Mouse (Mus musculus): ENCODE measurements at regions not wholly inside any gene's neighbourhood (a gene's known extent, or its start where the extent isn't known, plus 50 kb on each side); places are given as distances from the start of the nearest gene placed in this dataset.

- no peak for DNase-seq (ENCODE audit: low spot score)
- 73% methylated on average over 4 of the region's 4 CpGs for WGBS
Measured at GRCm38 (mm10) chr14:105752509-105753375, 143.9 kb downstream of the Spry2 start.

DNA sequence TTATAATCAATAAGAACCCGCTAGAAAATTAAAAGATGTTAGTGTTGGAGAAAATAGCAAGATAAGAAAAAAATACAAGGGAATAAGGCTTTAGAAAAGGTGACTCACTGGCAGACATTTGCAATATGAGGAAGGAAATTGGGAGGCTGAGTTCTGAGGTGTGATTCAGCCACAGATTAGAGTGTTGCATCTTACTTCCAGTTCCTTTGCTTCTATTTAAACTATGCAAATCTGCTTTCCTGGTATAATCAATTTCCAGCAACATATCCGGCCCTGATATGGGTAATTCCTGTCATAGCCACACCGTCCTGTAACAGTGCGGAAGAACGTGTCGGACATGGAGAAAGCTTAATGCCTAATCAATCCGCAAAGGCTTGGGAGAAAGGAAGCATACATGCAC is 144.9 kb downstream of the Spry2 start:
- no peak for TF ChIP-seq CTCF (IDR thresholded peaks at IDR 0.05; ENCODE audit: low read depth)
- Histone ChIP-seq H3K9me3 (replicated peaks; ENCODE audit: low read length) (no peaks in the 10 kb centered on the region), H3K4me1 (replicated peaks; ENCODE audit: insufficient read depth, low read length) (no peaks in the 10 kb centered on the region), H3K27ac (no peak overlapping the region), H3K4me3 (replicated peaks; ENCODE audit: low read depth, low read length) (no peak overlapping the region), H3K27me3 (ENCODE audit: insufficient read depth, low read length) (no peaks in the 10 kb centered on the region), H3K4me2 (ENCODE audit: low read length) (no peak overlapping the region), H3K36me3 (ENCODE audit: insufficient read depth, low read length) (no peaks in the 10 kb centered on the region), H3K9ac (ENCODE audit: low read depth, low read length) (no peak overlapping the region)
- ATAC-seq (replicated peaks; ENCODE audit: low FRiP score, low read depth) (no peak), DNase-seq (ENCODE audit: low spot score) (no peak)
- 88% methylated on average over 7 of the region's 7 CpGs for WGBS

More at GRCm38 (mm10) chr14:105752509-105753375, 143.9 kb downstream of the Spry2 start:
- no peak for ATAC-seq (replicated peaks; ENCODE audit: low FRiP score, low read depth)
- H3K9me3 ChIP-seq (replicated peaks; ENCODE audit: low read length) = no peaks in the 10 kb centered on the region
- H3K27ac ChIP-seq = no peak overlapping the region
- H3K4me1 ChIP-seq (replicated peaks; ENCODE audit: insufficient read depth, low read length) = no peaks in the 10 kb centered on the region
- no peaks in the 10 kb centered on the region for H3K27me3 ChIP-seq (ENCODE audit: insufficient read depth, low read length)
- no peak for TF ChIP-seq CTCF (IDR thresholded peaks at IDR 0.05; ENCODE audit: low read depth)
- no peak overlapping the region for H3K4me2 ChIP-seq (ENCODE audit: low read length)
- no peaks in the 10 kb centered on the region for H3K36me3 ChIP-seq (ENCODE audit: insufficient read depth, low read length)
- no peak overlapping the region for H3K4me3 ChIP-seq (replicated peaks; ENCODE audit: low read depth, low read length)
- no peak overlapping the region for H3K9ac ChIP-seq (ENCODE audit: low read depth, low read length)

GRCm38 (mm10) chr14:105744578-105744977 is 152.0 kb downstream of the Spry2 start:
- Histone ChIP-seq H3K4me1 (replicated peaks; ENCODE audit: insufficient read depth, low read length) (no peaks in the 10 kb centered on the region), H3K4me3 (replicated peaks; ENCODE audit: low read depth, low read length) (no peak overlapping the region), H3K27me3 (ENCODE audit: insufficient read depth, low read length) (no peaks in the 10 kb centered on the region), H3K36me3 (ENCODE audit: insufficient read depth, low read length) (no peaks in the 10 kb centered on the region), H3K4me2 (ENCODE audit: low read length) (peak overlapping the region; percentile 13), H3K9me3 (replicated peaks; ENCODE audit: low read length) (no peaks in the 10 kb centered on the region), H3K9ac (ENCODE audit: low read depth, low read length) (no peak overlapping the region), H3K27ac (no peak overlapping the region)
- no peak for DNase-seq (ENCODE audit: low spot score)
- WGBS = 64% methylated on average over 2 of the region's 2 CpGs
- ATAC-seq (replicated peaks; ENCODE audit: low FRiP score, low read depth) = no peak
- TF ChIP-seq CTCF (IDR thresholded peaks at IDR 0.05; ENCODE audit: low read depth) = no peak

GRCm38 (mm10) chr14:105744125-105744524 is 152.5 kb downstream of the Spry2 start:
- no peak for TF ChIP-seq CTCF (IDR thresholded peaks at IDR 0.05; ENCODE audit: low read depth)
- 44% methylated on average over 3 of the region's 3 CpGs for WGBS

DNA sequence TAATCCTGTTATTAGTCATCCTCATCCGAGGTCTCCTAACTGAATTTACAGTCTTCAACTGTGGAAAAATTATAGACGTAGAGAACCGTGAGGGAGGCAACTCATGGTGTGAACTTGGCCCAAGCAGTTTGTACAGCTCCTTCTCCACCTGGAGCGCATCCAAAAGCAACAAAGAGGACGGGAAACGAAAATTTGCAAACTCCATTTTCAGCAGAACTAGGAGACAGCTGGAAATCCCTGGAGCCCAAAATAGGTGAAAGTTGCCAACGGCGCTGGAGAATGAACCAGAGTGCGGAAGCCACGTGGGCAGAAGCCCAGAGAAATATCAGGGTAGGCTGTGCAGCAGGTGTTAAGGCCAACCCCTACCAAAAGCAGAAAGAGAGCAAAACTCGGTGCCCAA is 155.7 kb downstream of the Spry2 start:
- Histone ChIP-seq H3K4me3 (replicated peaks; ENCODE audit: low read depth, low read length) (no peak overlapping the region), H3K4me1 (replicated peaks; ENCODE audit: insufficient read depth, low read length) (no peaks in the 10 kb centered on the region), H3K27ac (no peak overlapping the region), H3K4me2 (ENCODE audit: low read length) (peak overlapping the region; percentile 9; the same call in 1 of the 2 replicates), H3K27me3 (ENCODE audit: insufficient read depth, low read length) (no peaks in the 10 kb centered on the region), H3K36me3 (ENCODE audit: insufficient read depth, low read length) (no peaks in the 10 kb centered on the region), H3K9me3 (replicated peaks; ENCODE audit: low read length) (no peaks in the 10 kb centered on the region), H3K9ac (ENCODE audit: low read depth, low read length) (no peak overlapping the region)
- DNase-seq (ENCODE audit: low spot score) (peak; percentile 78), ATAC-seq (replicated peaks; ENCODE audit: low FRiP score, low read depth) (no peak)
- no peak for TF ChIP-seq CTCF (IDR thresholded peaks at IDR 0.05; ENCODE audit: low read depth)
- WGBS = 49% methylated on average over 11 of the region's 11 CpGs

More at GRCm38 (mm10) chr14:105744125-105744524, 152.5 kb downstream of the Spry2 start:
- no peak overlapping the region for H3K27ac ChIP-seq
- H3K27me3 ChIP-seq (ENCODE audit: insufficient read depth, low read length) = no peaks in the 10 kb centered on the region
- H3K4me3 ChIP-seq (replicated peaks; ENCODE audit: low read depth, low read length) = no peak overlapping the region
- H3K4me2 ChIP-seq (ENCODE audit: low read length) = peak overlapping the region; percentile 13
- DNase-seq (ENCODE audit: low spot score) = peak; percentile 83
- H3K36me3 ChIP-seq (ENCODE audit: insufficient read depth, low read length) = no peaks in the 10 kb centered on the region
- H3K9ac ChIP-seq (ENCODE audit: low read depth, low read length) = no peak overlapping the region
- no peaks in the 10 kb centered on the region for H3K4me1 ChIP-seq (replicated peaks; ENCODE audit: insufficient read depth, low read length)
- no peak for ATAC-seq (replicated peaks; ENCODE audit: low FRiP score, low read depth)
- no peaks in the 10 kb centered on the region for H3K9me3 ChIP-seq (replicated peaks; ENCODE audit: low read length)

- DNase-seq (ENCODE audit: low spot score) = no peak
- Histone ChIP-seq H3K27me3 (ENCODE audit: insufficient read depth, low read length) (no peaks in the 10 kb centered on the region), H3K4me1 (replicated peaks; ENCODE audit: insufficient read depth, low read length) (no peaks in the 10 kb centered on the region), H3K9me3 (replicated peaks; ENCODE audit: low read length) (no peaks in the 10 kb centered on the region), H3K9ac (ENCODE audit: low read depth, low read length) (no peak overlapping the region), H3K4me3 (replicated peaks; ENCODE audit: low read depth, low read length) (no peak overlapping the region), H3K4me2 (ENCODE audit: low read length) (no peak overlapping the region), H3K36me3 (ENCODE audit: insufficient read depth, low read length) (no peaks in the 10 kb centered on the region), H3K27ac (no peak overlapping the region)
- WGBS = 89% methylated on average over 5 of the region's 5 CpGs
- no peak for ATAC-seq (replicated peaks; ENCODE audit: low FRiP score, low read depth)
- no peak for TF ChIP-seq CTCF (IDR thresholded peaks at IDR 0.05; ENCODE audit: low read depth)
Measured at GRCm38 (mm10) chr14:105738568-105738967, 158.1 kb downstream of the Spry2 start.
